Mouse (Mus musculus) bone marrow, adult 2 months (tissue): ENCODE data around the gene Cd72. TPM values are rescaled to one million over a fixed set of nuclear protein-coding genes. Genes with fewer than 3 reads are reported as not detected.
A peak's percentile ranks its signal among the peaks of the same experiment; 100 is the strongest.
"Not testable (repeated sequence)": the region's sequence is repeated elsewhere in the genome, so short reads cannot be mapped to it uniquely, and the experiment has no call there.

ENCODE experiments used
- H3K27ac ChIP-seq: fragments of 200-500 bp; 2 replicates; pipeline ENCODE4 v1.5.1; 2012; ENCODE audit warnings: low read depth, mild to moderate bottlenecking, control low read depth, inconsistent platforms, low read length; ENCODE audit not compliant: control insufficient read depth, poor library complexity, insufficient read depth
- H3K4me1 ChIP-seq: fragments of 200-500 bp; 2 replicates; pipeline ENCODE4 v1.6.1; 2011; ENCODE audit warnings: low read length; ENCODE audit not compliant: control insufficient read depth, insufficient read depth
- H3K4me3 ChIP-seq: fragments of 200-500 bp; replicated peaks from 2 replicates; pipeline ENCODE3; 2011; ENCODE audit warnings: mild to moderate bottlenecking, low read depth, low read length, control low read depth; ENCODE audit not compliant: control insufficient read depth
- CTCF ChIP-seq: fragments of 200-500 bp; IDR thresholded peaks from 2 replicates; pipeline ENCODE4 v1.5.1; 2011; ENCODE audit warnings: low read length, control low read depth; ENCODE audit not compliant: control insufficient read depth, insufficient read depth
- POLR2A ChIP-seq: fragments of 200-500 bp; IDR thresholded peaks from 2 replicates; pipeline ENCODE4 v1.6.1; 2011; ENCODE audit warnings: low read depth, mild to moderate bottlenecking, control low read depth, low read length, borderline replicate concordance; ENCODE audit not compliant: control insufficient read depth
- WGBS: fragments of 180-500 bp; shearing (Covaris S2); methylation state at CpG from one replicate; pipeline ENCODE4 v1.1.7; 2018; 5-methylcytosine and 5-hydroxymethylcytosine counted together
- polyA plus RNA-seq: library from polyadenylated mRNA; stranded (reverse); fragments of >200 nt; gene quantifications from 2 replicates; pipeline ENCODE4 v1.2.4, GENCODE M21; 2011; ENCODE audit warnings: low replicate concordance; ENCODE audit not compliant: missing spikeins, insufficient read depth, insufficient read length

Cd72 gene
- polyA plus RNA-seq, 1 experiment: 275 TPM

GRCm38 (mm10) chr4:43493846-43494240 is 39.4 kb upstream of the Cd72 start:
- Histone ChIP-seq H3K4me3 (peak overlapping the region; percentile 65), H3K4me1 (peaks cover 4% of the 10 kb centered on the region; the same call in 1 of the 2 replicates), H3K27ac (peak overlapping the region; percentile 80)
- under 1% methylated on average over 9 of the region's 9 CpGs for WGBS
- TF ChIP-seq CTCF (no peak), POLR2A (no peak)

- Histone ChIP-seq H3K27ac (peak overlapping the region; percentile 80), H3K4me1 (peaks cover 4% of the 10 kb centered on the region; the same call in 1 of the 2 replicates), H3K4me3 (peak overlapping the region; percentile 65)
- TF ChIP-seq POLR2A (peak; percentile 83; the same call in 1 of the 2 replicates), CTCF (no peak)
- WGBS: under 1% methylated on average over 47 of the region's 47 CpGs
Observed at GRCm38 (mm10) chr4:43493186-43493845, 38.9 kb upstream of the Cd72 start.

GRCm38 (mm10) chr4:43492821-43493185 is 38.4 kb upstream of the Cd72 start, which contains the start of gene Ccdc107:
Ccdc107 (plus strand) TSS chr4:43492900.
- peak within 1 kb of the TSS; percentile 80 for H3K27ac ChIP-seq
- under 1% methylated on average over 25 of the region's 25 CpGs for WGBS
- peak within 1 kb of the TSS; percentile 65 for H3K4me3 ChIP-seq
- TF ChIP-seq CTCF (peak; percentile 12; the same call in 1 of the 2 replicates), POLR2A (no peak)
- peaks cover 3% of the 10 kb centered on the region; the same call in 1 of the 2 replicates for H3K4me1 ChIP-seq

- Histone ChIP-seq H3K27ac (peak overlapping the region; percentile 56), H3K4me1 (peaks cover 2% of the 10 kb centered on the region; the same call in 1 of the 2 replicates), H3K4me3 (peak overlapping the region; percentile 43)
- WGBS: 22% methylated on average over 12 of the region's 12 CpGs
- TF ChIP-seq CTCF: no peak
- no peak for TF ChIP-seq POLR2A
Observed at GRCm38 (mm10) chr4:43492101-43492820, 37.8 kb upstream of the Cd72 start.

- Histone ChIP-seq H3K27ac (no peak overlapping the region), H3K4me1 (peaks cover 2% of the 10 kb centered on the region; the same call in 1 of the 2 replicates), H3K4me3 (no peak overlapping the region)
- TF ChIP-seq POLR2A: no peak
- TF ChIP-seq CTCF: no peak
- WGBS: 67% methylated on average over 5 of the region's 5 CpGs
Observed at GRCm38 (mm10) chr4:43490801-43491200, 36.4 kb upstream of the Cd72 start.

GRCm38 (mm10) chr4:43489611-43490010 is 35.2 kb upstream of the Cd72 start:
- H3K4me1 ChIP-seq: peaks cover 2% of the 10 kb centered on the region; the same call in 1 of the 2 replicates
- no peak for TF ChIP-seq POLR2A
- no peak for TF ChIP-seq CTCF
- H3K27ac ChIP-seq: no peak overlapping the region
- WGBS: 86% methylated on average over 3 of the region's 3 CpGs
- H3K4me3 ChIP-seq: no peak overlapping the region

- H3K27ac ChIP-seq, H3K4me1 ChIP-seq, H3K4me3 ChIP-seq: not testable (repeated sequence)
- WGBS: 83% methylated on average over 5 of the region's 5 CpGs
Observed at GRCm38 (mm10) chr4:43485666-43486065, 31.2 kb upstream of the Cd72 start.

GRCm38 (mm10) chr4:43483535-43484091 is 29.2 kb upstream of the Cd72 start, which contains the start of gene Sit1:
Sit1 (minus strand) TSS chr4:43483734.
- H3K27ac ChIP-seq: peak within 1 kb of the TSS; percentile 23; the same call in 1 of the 2 replicates
- WGBS: 68% methylated on average over 12 of the region's 12 CpGs
- TF ChIP-seq POLR2A: no peak
- no peak for TF ChIP-seq CTCF

More at GRCm38 (mm10) chr4:43483535-43484091, 29.2 kb upstream of the Cd72 start, which contains the start of gene Sit1:
- Histone ChIP-seq H3K4me3 (peak within 1 kb of the TSS; percentile 47), H3K4me1 (no peaks in the 10 kb centered on the region; the same call in 1 of the 2 replicates)
